In genomic region chr7:66323252-66324015, GRCm38 (mm10) we compare ENCODE assay signal across 27 mouse cellular contexts. TPM values are rescaled to one million over a fixed set of nuclear protein-coding genes. Genes with fewer than 3 reads are reported as not detected.
DNase-seq lines count a peak whose midpoint lies in the region; ATAC-seq and TF ChIP-seq lines count a peak whose summit lies in the region.
"Had no signal": no experiment of that assay in that cellular context is flagged by ENCODE, and none has a peak within 500 bp of the region (broad histone marks: within the 10 kb centered on the region; RNA-seq: fewer than 3 reads in every experiment).

No protein-coding gene starts in this region.

- H3K4me3 ChIP-seq in gastrocnemius, adult 2 months: no peak overlapping the region
- no peak overlapping the region for H3K4me3 ChIP-seq in kidney, embryonic 15.5 days (replicated peaks)
- no peak overlapping the region for H3K4me3 ChIP-seq in midbrain, embryonic 11.5 days (ENCODE audit: low read depth, low read length)
- H3K4me3 ChIP-seq in midbrain, embryonic 10.5 days: no peak overlapping the region
- H3K4me3 ChIP-seq: hindbrain, embryonic 12.5 days; layer of hippocampus, adult 2 months; megakaryocyte, embryonic 14.5 days had no signal

- H3K4me2 ChIP-seq in kidney, embryonic 15.5 days: no peak overlapping the region
- no peak overlapping the region for H3K4me2 ChIP-seq in midbrain, embryonic 11.5 days
- H3K4me2 ChIP-seq: hindbrain, embryonic 12.5 days had no signal

- intact Hi-C loops in gastrocnemius, adult 2 months (cut with DNase I): no loop called here

- TF ChIP-seq CTCF in gastrocnemius, adult 2 months (IDR thresholded peaks at IDR 0.05): no peak

- 72% methylated on average over 9 of the region's 9 CpGs for WGBS in kidney, embryonic 15.5 days
- WGBS in midbrain, embryonic 11.5 days: 80% methylated on average over 9 of the region's 9 CpGs
- WGBS in midbrain, embryonic 10.5 days: 85% methylated on average over 9 of the region's 9 CpGs

- no peaks in the 10 kb centered on the region for H3K9me3 ChIP-seq in kidney, embryonic 15.5 days (replicated peaks)
- no peaks in the 10 kb centered on the region for H3K9me3 ChIP-seq in midbrain, embryonic 11.5 days (ENCODE audit: control insufficient read depth, low read length)
- H3K9me3 ChIP-seq in midbrain, embryonic 10.5 days (replicated peaks): no peaks in the 10 kb centered on the region
- H3K9me3 ChIP-seq: hindbrain, embryonic 12.5 days; megakaryocyte, embryonic 14.5 days had no signal

- peak overlapping the region; percentile 55 for H3K27ac ChIP-seq in gastrocnemius, adult 2 months
- 0 out of 2 replicates have a peak overlapping the region, but pooled peaks have one; percentile 18 for H3K27ac ChIP-seq in kidney, embryonic 15.5 days
- no peak overlapping the region for H3K27ac ChIP-seq in midbrain, embryonic 11.5 days (ENCODE audit: low read depth, low read length)
- no peak overlapping the region for H3K27ac ChIP-seq in midbrain, embryonic 10.5 days (replicated peaks)
- H3K27ac ChIP-seq: hindbrain, embryonic 12.5 days; kidney, postnatal 0 days; layer of hippocampus, adult 2 months had no signal

- H3K27me3 ChIP-seq in kidney, embryonic 15.5 days: no peaks in the 10 kb centered on the region
- no peaks in the 10 kb centered on the region for H3K27me3 ChIP-seq in midbrain, embryonic 11.5 days (ENCODE audit: control insufficient read depth, insufficient read depth, low read length)
- H3K27me3 ChIP-seq in midbrain, embryonic 10.5 days (ENCODE audit: low read depth, poor library complexity, severe bottlenecking): no peaks in the 10 kb centered on the region
- H3K27me3 ChIP-seq: hindbrain, embryonic 12.5 days; megakaryocyte, embryonic 14.5 days had no signal

- H3K36me3 ChIP-seq in kidney, embryonic 15.5 days: 0 out of 2 replicates have a peak, but pooled peaks cover 5% of the 10 kb centered on the region
- no peaks in the 10 kb centered on the region for H3K36me3 ChIP-seq in midbrain, embryonic 11.5 days (ENCODE audit: control insufficient read depth, insufficient read depth, low read length)
- H3K36me3 ChIP-seq in midbrain, embryonic 10.5 days: no peaks in the 10 kb centered on the region
- H3K36me3 ChIP-seq: hindbrain, embryonic 12.5 days had no signal

- no peak for ATAC-seq in kidney, embryonic 15.5 days (replicated peaks; ENCODE audit: low FRiP score)
- ATAC-seq in midbrain, embryonic 11.5 days (ENCODE audit: low FRiP score): no peak
- ATAC-seq: inflammation-experienced regulatory T-cells, adult 6 months had no signal

- DNase-seq in gastrocnemius, adult 2 months: peak; percentile 67
- no peak for DNase-seq in gastrocnemius, postnatal 4 days (ENCODE audit: low spot score in 2 of 2)
- DNase-seq in kidney, adult 9 months: no peak
- peak; percentile 35 for DNase-seq in midbrain, embryonic 11.5 days (ENCODE audit: low spot score, missing footprints)
- no peak for DNase-seq in midbrain, embryonic 10.5 days (ENCODE audit: low spot score)
- peak; percentile 85 for DNase-seq in skeletal muscle tissue, adult 2 months (ENCODE audit: low read depth, low spot score)
- DNase-seq in adrenal gland, adult 18-20 months (ENCODE audit: low spot score in 2 of 2): no peak
- DNase-seq: adrenal gland, postnatal 10 days; cerebellum, adult 9-11 months; left cerebral cortex, postnatal 4 days; spleen, adult 18-20 months; thymus, adult 2 months had no signal

- peaks cover 20% of the 10 kb centered on the region for H3K4me1 ChIP-seq in kidney, embryonic 15.5 days
- H3K4me1 ChIP-seq in midbrain, embryonic 11.5 days (ENCODE audit: control insufficient read depth, insufficient read depth, low read length): no peaks in the 10 kb centered on the region
- peaks cover 12% of the 10 kb centered on the region; the same call in 1 of the 2 replicates for H3K4me1 ChIP-seq in midbrain, embryonic 10.5 days

- no peak overlapping the region for H3K9ac ChIP-seq in kidney, embryonic 15.5 days
- no peak overlapping the region for H3K9ac ChIP-seq in midbrain, embryonic 11.5 days (ENCODE audit: low read length)
- H3K9ac ChIP-seq: hindbrain, embryonic 12.5 days had no signal

RNA-seq across cellular contexts. Expression of gene Gm10974, which starts 42.3 kb away (rescaled TPM):
- not detected for total RNA-seq in gastrocnemius, adult 2 months (2021)
- not detected for total RNA-seq in gastrocnemius, postnatal 4 days (2021)
- polyA plus RNA-seq in kidney, embryonic 15.5 days (2015; fragmentation: Nextera tagmentation; extraction: Ambion mirVana): not detected in 2 replicates
- not detected in 2 replicates for polyA plus RNA-seq in midbrain, embryonic 11.5 days (2014; fragmentation: Nextera tagmentation; extraction: Ambion mirVana)
- not detected in 2 replicates for polyA plus RNA-seq in midbrain, embryonic 10.5 days (2016; fragmentation: Nextera tagmentation; extraction: Ambion mirVana)
- total RNA-seq in adrenal gland, adult 18-20 months (2021): not detected
- total RNA-seq: adrenal gland, postnatal 10 days; layer of hippocampus, adult 2 months; left cerebral cortex, adult 18-20 months; left cerebral cortex, postnatal 4 days; midbrain, postnatal 0 days had no signal
- polyA plus RNA-seq: embryonic facial prominence, embryonic 14.5 days; forebrain, embryonic 11.5 days; frontal cortex, adult 2 months; heart, embryonic 14.5 days; hindbrain, embryonic 12.5 days; inflammation-experienced regulatory T-cells, adult 6 months; kidney, postnatal 0 days; liver, embryonic 16.5 days; midbrain, postnatal 0 days; neural tube, embryonic 11.5 days; stomach, embryonic 14.5 days; thymus, adult 2 months had no signal

Comparison
In these comparisons a context has a peak if more than half of its experiments do, and no peak if none do; other contexts are left out.
1. DNase-seq: peak in gastrocnemius, adult 2 months (single experiment), midbrain, embryonic 11.5 days (single experiment) and skeletal muscle tissue, adult 2 months (single experiment); none in gastrocnemius, postnatal 4 days (0 of 2), kidney, adult 9 months (single experiment), midbrain, embryonic 10.5 days (single experiment) and adrenal gland, adult 18-20 months (0 of 2).
2. H3K27ac ChIP-seq: peak in gastrocnemius, adult 2 months (single experiment) and kidney, embryonic 15.5 days (single experiment); none in midbrain, embryonic 11.5 days (single experiment) and midbrain, embryonic 10.5 days (single experiment).